In genomic region chr17:5131706-5132105, GRCm38 (mm10) we compare ENCODE assay signal across 27 mouse cellular contexts.
DNase-seq lines count a peak whose midpoint lies in the region; ATAC-seq and TF ChIP-seq lines count a peak whose summit lies in the region.
"Had no signal": no experiment of that assay in that cellular context is flagged by ENCODE, and none has a peak within 500 bp of the region (broad histone marks: within the 10 kb centered on the region; RNA-seq: fewer than 3 reads in every experiment).

No protein-coding gene starts in this region.

- no peaks in the 10 kb centered on the region for H3K9me3 ChIP-seq in kidney, postnatal 0 days (replicated peaks; ENCODE audit: low read length)
- H3K9me3 ChIP-seq in kidney, embryonic 14.5 days (ENCODE audit: control insufficient read depth, low read length) = no peaks in the 10 kb centered on the region
- H3K9me3 ChIP-seq: heart, embryonic 10.5 days; heart, embryonic 15.5 days had no signal

- POLR2A ChIA-PET in Patski (lab: Charles Lee) = no interaction called here

- H3K36me3 ChIP-seq in kidney, postnatal 0 days (ENCODE audit: insufficient read depth, low read length) = 0 out of 2 replicates have a peak, but pooled peaks cover 8% of the 10 kb centered on the region
- peaks cover 6% of the 10 kb centered on the region; the same call in 1 of the 2 replicates for H3K36me3 ChIP-seq in kidney, embryonic 14.5 days (ENCODE audit: control insufficient read depth, insufficient read depth, low read length)
- H3K36me3 ChIP-seq: heart, embryonic 10.5 days; heart, embryonic 15.5 days had no signal

- in situ Hi-C loops in Patski (cut with MboI; ENCODE audit: low pct_unique_long_range_greater_than_20kb) = no loop called here

- H3K4me1 ChIP-seq in kidney, postnatal 0 days (replicated peaks; ENCODE audit: insufficient read depth, low read length) = peaks cover 11% of the 10 kb centered on the region
- H3K4me1 ChIP-seq in kidney, embryonic 14.5 days (ENCODE audit: control insufficient read depth, insufficient read depth, low read length) = peaks cover 7% of the 10 kb centered on the region; the same call in 1 of the 2 replicates
- H3K4me1 ChIP-seq: heart, embryonic 15.5 days had no signal

- no peak for ATAC-seq in kidney, postnatal 0 days (replicated peaks; ENCODE audit: low FRiP score, low read depth)
- ATAC-seq in kidney, embryonic 14.5 days (ENCODE audit: low FRiP score, low TSS enrichment) = no peak
- ATAC-seq in Patski = peak; percentile 15
- ATAC-seq: activated CD4-positive, CD25-positive, alpha-beta regulatory T cell, adult 4 months; CD4-positive, CD25-positive, alpha-beta regulatory T cell, adult 4 months; forebrain, embryonic 14.5 days; hindbrain, embryonic 16.5 days had no signal

- 0 out of 2 replicates have a peak overlapping the region, but pooled peaks have one; percentile 38 for H3K27ac ChIP-seq in kidney, postnatal 0 days
- no peak overlapping the region for H3K27ac ChIP-seq in kidney, embryonic 14.5 days (ENCODE audit: low read depth, low read length)
- H3K27ac ChIP-seq: heart, embryonic 10.5 days; heart, embryonic 15.5 days; macrophage; stomach, postnatal 0 days had no signal

- no peaks in the 10 kb centered on the region for H3K27me3 ChIP-seq in kidney, postnatal 0 days (ENCODE audit: insufficient read depth, low read length)
- no peaks in the 10 kb centered on the region for H3K27me3 ChIP-seq in kidney, embryonic 14.5 days (ENCODE audit: control insufficient read depth, insufficient read depth, low read length)
- H3K27me3 ChIP-seq in Patski = no peaks in the 10 kb centered on the region
- H3K27me3 ChIP-seq: heart, embryonic 15.5 days had no signal

- H3K4me2 ChIP-seq in kidney, postnatal 0 days (ENCODE audit: low read length) = no peak overlapping the region
- no peak overlapping the region for H3K4me2 ChIP-seq in kidney, embryonic 14.5 days (replicated peaks; ENCODE audit: low read depth, low read length)
- H3K4me2 ChIP-seq: heart, embryonic 15.5 days had no signal

- CTCF ChIA-PET in Patski (lab: Charles Lee) = no interaction called here

- DNase-seq in heart, adult 11 months = peak; percentile 77
- no peak for DNase-seq in heart, adult 9 months (ENCODE audit: low spot score in 2 of 2)
- DNase-seq in kidney, postnatal 0 days (ENCODE audit: low spot score) = no peak
- peak; percentile 30 for DNase-seq in Patski (ENCODE audit: low read depth, low spot score)
- DNase-seq in cerebellum, postnatal 4 days (ENCODE audit: low spot score in 2 of 2) = no peak
- DNase-seq in gastrocnemius, postnatal 25 days = no peak
- DNase-seq: adrenal gland, adult 8-10 months; cerebellum, adult 8-10 months; cerebellum, postnatal 25 days; liver; lung, adult 2 months; lung, postnatal 10 days; midbrain, embryonic 14.5 days; retina, postnatal 1 day; right cerebral cortex, postnatal 25 days; spleen, adult 18-20 months; thymus, adult 18-20 months; thymus, postnatal 25 days had no signal

- no peak overlapping the region for H3K4me3 ChIP-seq in kidney, postnatal 0 days (replicated peaks; ENCODE audit: low read depth, low read length)
- no peak overlapping the region for H3K4me3 ChIP-seq in kidney, embryonic 14.5 days (ENCODE audit: low read length)
- H3K4me3 ChIP-seq: heart, embryonic 10.5 days; heart, embryonic 15.5 days had no signal

- TF ChIP-seq CTCF in kidney, postnatal 0 days (IDR thresholded peaks at IDR 0.05; ENCODE audit: low read depth) = no peak
- TF ChIP-seq CTCF in Patski (IDR thresholded peaks at IDR 0.05) = no peak

- no peak overlapping the region for H3K9ac ChIP-seq in kidney, postnatal 0 days (ENCODE audit: low read depth, low read length)
- no peak overlapping the region for H3K9ac ChIP-seq in kidney, embryonic 14.5 days (ENCODE audit: low read depth, low read length)
- H3K9ac ChIP-seq: heart, embryonic 15.5 days had no signal

- 90% methylated on average over 6 of the region's 6 CpGs for WGBS in kidney, postnatal 0 days
- 94% methylated on average over 6 of the region's 6 CpGs for WGBS in kidney, embryonic 14.5 days

Comparison
In these comparisons a context has a peak if more than half of its experiments do, and no peak if none do; other contexts are left out.
1. DNase-seq: peak in heart, adult 11 months (single experiment) and Patski (single experiment); none in heart, adult 9 months (0 of 2), kidney, postnatal 0 days (single experiment), cerebellum, postnatal 4 days (0 of 2) and gastrocnemius, postnatal 25 days (single experiment).